Mouse (Mus musculus): ENCODE results near the gene Gm42878. TPM values are rescaled to one million over a fixed set of nuclear protein-coding genes. Genes with fewer than 3 reads are reported as not detected.

Gm42878 gene
- total RNA-seq, 2 experiments from 2014 or later = not detected

DNA sequence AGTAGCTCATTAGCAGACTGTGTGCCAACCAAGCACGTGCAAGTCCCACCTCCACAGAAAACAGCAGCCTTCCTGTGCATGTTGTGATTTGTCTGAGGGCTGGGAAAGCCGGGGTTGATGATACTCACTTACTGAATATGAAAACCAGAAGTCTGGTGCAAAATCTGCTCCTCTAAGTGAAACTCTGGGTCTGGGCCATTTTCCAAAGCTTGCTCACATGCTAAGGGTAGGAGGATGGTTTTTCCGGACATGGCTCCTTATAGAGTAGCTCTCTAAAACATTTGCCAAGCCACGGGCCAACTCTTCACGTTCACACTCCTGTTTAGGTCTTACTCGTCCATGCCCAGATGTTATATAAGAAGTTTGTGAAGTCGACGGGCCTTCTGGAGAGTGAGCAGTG, 52.0 kb downstream of the Gm42878 start:
- no peak for DNase-seq

DNA sequence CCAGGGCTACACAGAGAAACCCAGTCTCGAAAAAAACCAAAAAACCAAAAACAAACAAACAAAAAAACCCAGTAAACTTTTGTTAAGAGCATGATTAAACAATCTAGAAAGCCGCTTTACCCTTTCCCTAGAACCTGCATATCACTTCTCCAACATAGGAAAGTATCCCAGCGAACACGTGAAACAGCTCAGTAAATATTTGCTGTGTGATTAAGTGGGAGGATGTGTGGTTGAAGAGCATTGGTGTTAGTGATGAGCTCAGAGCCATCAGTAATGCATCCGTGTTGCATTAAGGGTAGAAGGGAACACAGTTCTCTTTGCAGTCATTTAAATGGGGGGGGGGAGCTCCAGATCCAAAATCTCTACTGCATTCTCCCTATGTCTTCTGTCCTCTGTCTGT, 60.5 kb downstream of the Gm42878 start:
- DNase-seq = no peak

DNA sequence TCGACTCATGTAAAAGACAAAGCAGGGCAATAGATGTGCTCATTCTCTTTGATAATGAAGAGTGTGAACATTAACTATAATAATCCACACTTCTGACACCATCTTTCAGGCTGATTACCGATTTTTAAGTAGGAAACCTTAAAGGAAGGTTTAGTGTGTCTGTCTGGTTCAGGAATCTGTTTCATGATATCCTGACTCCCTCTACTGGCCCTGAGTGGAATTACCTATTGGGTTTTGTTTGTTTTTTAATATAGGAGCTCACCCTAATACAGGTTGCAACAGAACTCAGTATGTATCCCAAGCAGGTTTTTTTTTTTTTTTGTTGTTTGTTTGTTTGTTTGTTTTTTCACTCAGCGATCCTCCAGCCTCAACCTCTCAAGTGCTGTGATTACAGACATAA, 67.6 kb downstream of the Gm42878 start:
- DNase-seq = no peak

DNA sequence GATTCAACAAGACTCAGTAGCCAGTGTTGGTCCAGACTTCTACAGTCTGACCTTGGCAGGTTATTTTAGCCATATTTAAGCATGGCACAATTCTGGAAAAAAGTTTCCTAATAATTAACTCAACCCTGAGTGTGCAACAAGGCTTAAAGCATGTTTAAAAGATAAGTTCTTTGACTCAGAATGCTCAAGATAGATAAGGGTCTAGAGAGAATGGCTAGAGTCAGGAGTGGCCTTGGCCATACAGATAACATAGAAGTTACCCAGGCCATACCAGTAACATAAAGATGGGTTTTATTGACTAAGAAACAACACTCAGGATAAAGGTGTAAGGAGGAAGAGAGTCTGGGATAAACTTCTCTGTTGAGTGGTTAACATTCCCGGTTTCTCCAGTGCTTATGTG, 69.2 kb downstream of the Gm42878 start:
- DNase-seq = no peak

DNA sequence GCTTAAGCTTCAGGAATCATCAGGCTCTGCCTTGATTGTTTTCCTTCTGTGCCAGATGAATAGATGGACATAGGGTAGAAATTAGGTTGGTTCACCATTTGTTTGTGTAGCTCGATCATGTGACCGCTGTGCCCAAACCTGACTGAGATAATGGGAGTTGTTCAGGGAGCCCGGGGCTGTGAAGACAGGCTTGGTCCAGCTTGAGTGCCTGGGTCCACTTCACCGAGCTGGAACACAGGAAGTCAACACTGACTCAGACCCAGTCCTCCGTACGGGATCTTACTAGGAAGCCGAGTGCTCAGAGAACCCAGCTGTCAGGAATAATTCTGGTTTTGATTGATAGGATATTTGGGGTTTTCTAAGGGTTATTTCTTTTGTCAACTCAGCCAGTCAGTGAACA, 70.7 kb downstream of the Gm42878 start:
- no peak for DNase-seq

DNA sequence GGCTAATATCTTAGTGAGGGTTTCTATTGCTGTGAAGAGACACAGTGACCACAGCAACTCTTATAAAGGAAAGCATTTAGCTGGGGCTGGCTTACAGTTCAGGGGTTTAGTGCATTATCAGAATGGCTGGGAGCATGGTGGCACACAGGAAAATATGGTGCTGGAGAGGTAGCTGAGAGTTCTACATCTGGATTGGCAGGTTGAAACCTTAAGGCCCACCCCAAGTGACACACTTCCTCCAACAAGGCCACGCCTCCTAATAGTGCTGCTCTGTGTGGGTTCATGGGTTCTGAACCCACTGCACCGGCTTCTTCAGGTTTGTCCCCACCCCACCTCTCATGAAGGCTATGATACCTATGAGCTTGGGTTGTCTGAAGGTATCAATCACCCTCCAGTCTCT, 72.9 kb downstream of the Gm42878 start:
- no peak for DNase-seq

DNA sequence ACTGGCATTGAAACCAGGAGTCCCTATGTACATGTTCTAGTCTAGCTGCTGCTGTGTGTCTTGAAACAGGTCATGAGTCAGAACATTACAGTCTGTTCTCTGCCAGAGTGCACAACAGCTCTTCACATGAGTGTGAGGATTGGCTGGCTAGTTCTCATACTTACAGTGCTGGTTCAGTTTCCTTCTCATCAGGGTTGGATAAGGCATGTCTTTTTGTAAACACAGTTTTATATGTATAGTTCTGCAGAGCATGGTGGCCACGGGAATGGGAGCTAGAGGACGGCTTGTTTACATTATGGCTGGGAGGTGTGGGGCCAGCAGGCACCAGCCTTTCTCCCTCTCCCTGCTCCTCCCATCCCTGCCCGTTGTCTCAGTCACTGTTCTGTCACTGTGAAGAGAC, 75.7 kb downstream of the Gm42878 start:
- no peak for DNase-seq

Other genes starting within 250 kb of the Gm42878 start
- 10 to 100 TPM; 54.2 to 59.1 TPM for gene Trafd1, start 159.8 kb downstream of the Gm42878 start, total RNA-seq (2021)
- 10 to 100 TPM; 22.2 to 23.7 TPM for gene Naa25, start 147.5 kb downstream of the Gm42878 start, total RNA-seq (2021)
- gene Tmem116, start 93.6 kb downstream of the Gm42878 start, total RNA-seq (2021) = 1 to 10 TPM; 6.4 to 7.1 TPM
- gene Erp29, start 93.0 kb downstream of the Gm42878 start, total RNA-seq (2021) = 10 to 100 TPM; 70.3 to 80.6 TPM
- gene Adam1b, start 42.0 kb downstream of the Gm42878 start, total RNA-seq (2021) = not detected
- gene Adam1a, start within 50 bp of the Gm42878 start, total RNA-seq (2021) = 1 to 10 TPM; 2.3 to 3.7 TPM
- gene Mapkapk5, start 423 bp upstream of the Gm42878 start, total RNA-seq (2021) = 10 to 100 TPM; 64.4 to 72.4 TPM
- gene Aldh2, start 48.3 kb upstream of the Gm42878 start, total RNA-seq (2021) = 100 to 1,000 TPM; 117 to 123 TPM
- 10 to 100 TPM; 10.1 to 10.3 TPM for gene Acad12, start 73.5 kb upstream of the Gm42878 start, total RNA-seq (2021)
- gene Acad10, start 115.0 kb upstream of the Gm42878 start, total RNA-seq (2021) = 1 to 10 TPM; 5.6 to 6.1 TPM
- 10 to 100 TPM; 24.2 to 26.2 TPM for gene Brap, start 115.1 kb upstream of the Gm42878 start, total RNA-seq (2021)
- gene Atxn2, start 165.9 kb upstream of the Gm42878 start, total RNA-seq (2021) = 100 to 1,000 TPM; 127 to 152 TPM